Mouse (Mus musculus) small intestine, adult 2 months (tissue): ENCODE data around the gene Cacna1b. TPM values are rescaled to one million over a fixed set of nuclear protein-coding genes. Genes with fewer than 3 reads are reported as not detected.
A peak's percentile ranks its signal among the peaks of the same experiment; 100 is the strongest.

Experiments
- H3K27ac ChIP-seq: fragments of 200-500 bp; 2 replicates; pipeline ENCODE4 v1.5.1; 2012; ENCODE audit warnings: low read depth, low read length, control low read depth, inconsistent platforms; ENCODE audit not compliant: insufficient read depth
- H3K27me3 ChIP-seq: fragments of 200-500 bp; 2 replicates; pipeline ENCODE4 v1.6.1; 2012; ENCODE audit warnings: mild to moderate bottlenecking, moderate library complexity, low read length, inconsistent platforms; ENCODE audit not compliant: control insufficient read depth, insufficient read depth
- H3K36me3 ChIP-seq: fragments of 200-500 bp; 2 replicates; pipeline ENCODE4 v1.6.1; 2012; ENCODE audit warnings: mild to moderate bottlenecking, low read length, control low read depth, inconsistent platforms; ENCODE audit not compliant: control insufficient read depth, insufficient read depth
- H3K4me1 ChIP-seq: fragments of 200-500 bp; 2 replicates; pipeline ENCODE4 v1.6.1; 2012; ENCODE audit warnings: low read length, inconsistent platforms, mixed read lengths; ENCODE audit not compliant: control insufficient read depth, insufficient read depth, insufficient read length
- H3K4me3 ChIP-seq: fragments of 200-500 bp; 2 replicates; pipeline ENCODE4 v1.5.1; 2012; ENCODE audit warnings: low read depth, mild to moderate bottlenecking, control low read depth, inconsistent platforms, low read length, moderate library complexity
- CTCF ChIP-seq: fragments of 200-500 bp; IDR thresholded peaks from 2 replicates; pipeline ENCODE4 v1.5.1; 2012; ENCODE audit warnings: low read depth, mild to moderate bottlenecking, control low read depth, inconsistent platforms, low read length, moderate library complexity, mixed read lengths; ENCODE audit not compliant: insufficient replicate concordance, insufficient read length; ENCODE audit errors: extremely low read depth
- POLR2A ChIP-seq: fragments of 200-500 bp; IDR thresholded peaks from 2 replicates; pipeline ENCODE4 v1.6.1; 2012; ENCODE audit warnings: low read depth, mild to moderate bottlenecking, control low read depth, inconsistent platforms, low read length, moderate library complexity
- WGBS: fragments of 180-500 bp; shearing (Covaris S2); methylation state at CpG from one replicate; pipeline ENCODE4 v1.1.7; 2018; 5-methylcytosine and 5-hydroxymethylcytosine counted together
- polyA plus RNA-seq: library from polyadenylated mRNA; depleted of rRNA; stranded (reverse); fragments of >200 nt; gene quantifications from 2 replicates; pipeline ENCODE4 v1.2.3, GENCODE M21; 2012; rRNA removed

Cacna1b gene
- 3.5 and 4.9 TPM in 2 replicates for polyA plus RNA-seq

DNA sequence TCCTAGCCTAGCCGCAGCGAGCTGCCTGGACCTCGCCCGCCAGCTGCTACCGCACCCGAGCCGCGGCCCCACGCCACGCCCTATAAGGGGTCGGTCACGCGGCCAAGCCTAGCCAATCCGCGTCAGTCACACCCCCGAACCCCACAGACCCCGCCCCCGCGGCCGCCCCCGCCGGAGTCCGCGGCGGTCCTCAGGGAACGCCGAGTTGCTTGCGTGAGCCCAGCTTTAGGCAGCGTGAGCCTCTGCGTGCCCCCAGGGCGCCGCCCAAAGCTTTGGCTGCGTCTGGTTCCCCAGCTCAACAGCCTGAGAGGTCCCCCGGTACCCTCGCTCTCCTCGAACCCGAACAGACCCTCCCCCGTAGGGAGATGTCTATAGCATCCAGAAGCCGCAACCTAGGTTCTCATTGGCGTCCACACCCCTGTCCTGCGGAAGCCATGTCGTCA is at the start of gene Cacna1b:
Cacna1b (minus strand) TSS at position 38 of the 443 bp plus-strand sequence.
- TF ChIP-seq POLR2A (no peak), CTCF (no peak)
- H3K27me3 ChIP-seq = peaks cover 10% of the 10 kb centered on the region
- no peaks in the 10 kb centered on the region for H3K36me3 ChIP-seq
- 2% methylated on average over 42 of the region's 42 CpGs for WGBS
- no peak within 1 kb of the TSS for H3K27ac ChIP-seq
- H3K4me1 ChIP-seq = peaks cover 8% of the 10 kb centered on the region
- H3K4me3 ChIP-seq = peak within 1 kb of the TSS; percentile 62

DNA sequence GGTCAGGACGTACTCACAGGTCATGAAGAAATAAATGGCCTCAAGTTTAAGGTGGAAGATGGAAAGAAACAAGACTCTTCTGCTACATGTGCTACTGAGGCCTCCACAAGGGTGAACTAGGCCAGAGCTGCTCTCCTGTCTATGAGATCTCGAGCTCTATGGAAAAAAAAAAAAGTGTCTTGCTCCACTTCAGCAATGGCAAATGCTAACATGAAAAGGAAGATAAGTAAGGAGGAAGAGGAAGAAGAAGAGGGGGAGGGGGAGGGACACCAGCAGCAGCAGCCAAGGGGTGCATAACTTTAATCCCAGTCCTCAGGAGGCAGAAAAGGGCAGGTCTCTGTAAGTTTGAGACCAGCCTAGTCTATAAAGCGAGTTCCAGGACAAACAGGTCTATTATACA is 46.8 kb upstream of the Cacna1b start:
- WGBS = 73% methylated on average over 3 of the region's 3 CpGs
- H3K27me3 ChIP-seq = no peaks in the 10 kb centered on the region
- TF ChIP-seq POLR2A (no peak), CTCF (no peak)
- peaks cover 54% of the 10 kb centered on the region for H3K36me3 ChIP-seq
- H3K27ac ChIP-seq = no peak overlapping the region
- no peaks in the 10 kb centered on the region for H3K4me1 ChIP-seq
- H3K4me3 ChIP-seq = no peak overlapping the region

DNA sequence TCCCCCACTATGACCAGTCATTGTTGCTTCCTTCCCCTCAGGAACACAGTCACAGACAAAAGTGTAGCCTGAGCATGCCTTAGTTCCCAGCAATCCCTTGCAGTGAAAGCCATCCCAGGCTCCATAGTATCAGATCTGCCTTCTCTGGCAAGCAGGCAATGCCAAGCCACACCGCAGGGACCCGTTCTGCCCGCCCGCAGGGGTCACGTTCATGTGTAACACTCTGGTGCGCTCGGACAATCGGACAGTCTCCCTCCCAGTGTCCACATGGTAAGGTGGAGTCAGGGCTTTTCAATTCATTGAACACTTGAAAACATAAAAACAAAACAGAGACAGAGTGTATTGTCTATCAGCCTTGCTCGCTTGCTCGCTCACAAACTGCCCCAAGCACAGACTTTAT is 44.7 kb upstream of the Cacna1b start:
- 97% methylated on average over 10 of the region's 10 CpGs for WGBS
- no peak overlapping the region for H3K4me3 ChIP-seq
- H3K27me3 ChIP-seq = no peaks in the 10 kb centered on the region
- TF ChIP-seq CTCF (no peak), POLR2A (no peak)
- peaks cover 57% of the 10 kb centered on the region for H3K36me3 ChIP-seq
- no peaks in the 10 kb centered on the region for H3K4me1 ChIP-seq
- no peak overlapping the region for H3K27ac ChIP-seq

DNA sequence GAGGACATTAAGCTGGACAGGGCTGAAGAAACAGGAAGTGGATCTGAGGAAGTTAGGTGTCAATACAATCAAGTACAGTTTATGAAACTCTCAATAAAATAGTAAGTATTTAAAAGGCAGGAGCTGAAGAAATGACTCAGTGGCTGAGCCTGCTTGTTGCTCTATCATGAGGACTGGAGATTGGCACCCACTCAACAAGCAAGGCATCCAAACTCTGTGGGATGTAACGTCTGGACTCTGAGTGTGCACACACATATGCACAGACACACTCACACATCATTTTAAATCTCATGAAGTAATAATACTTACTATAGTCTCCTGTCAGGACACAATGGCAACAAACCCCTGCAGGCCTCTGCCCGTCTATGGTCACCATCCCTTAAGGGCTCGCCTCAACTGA is 44.1 kb upstream of the Cacna1b start:
- TF ChIP-seq CTCF (no peak), POLR2A (no peak)
- no peak overlapping the region for H3K27ac ChIP-seq
- H3K4me1 ChIP-seq = no peaks in the 10 kb centered on the region
- no peaks in the 10 kb centered on the region for H3K27me3 ChIP-seq
- peaks cover 54% of the 10 kb centered on the region for H3K36me3 ChIP-seq
- H3K4me3 ChIP-seq = no peak overlapping the region
- 93% methylated on average over 3 of the region's 3 CpGs for WGBS

DNA sequence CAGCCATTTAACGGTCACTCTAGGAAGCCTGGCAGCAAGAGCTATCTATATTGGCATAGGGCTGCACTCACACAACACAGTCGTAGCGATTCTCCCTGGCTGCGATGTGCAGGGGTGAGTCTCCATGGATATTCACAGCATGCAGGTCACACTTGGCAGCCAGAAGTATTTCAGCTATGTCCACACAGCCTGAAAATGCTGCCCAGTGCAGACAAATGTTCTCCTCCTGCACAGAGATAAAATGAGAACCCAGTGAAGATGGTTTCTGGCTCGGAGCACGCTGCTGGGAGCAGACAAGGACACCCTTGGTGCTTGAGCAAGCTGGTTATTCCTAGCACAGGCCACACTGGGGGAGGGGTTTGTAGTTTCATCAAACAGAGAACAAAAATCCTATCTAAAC is 43.2 kb upstream of the Cacna1b start:
- Histone ChIP-seq H3K27ac (no peak overlapping the region), H3K27me3 (no peaks in the 10 kb centered on the region), H3K36me3 (peaks cover 58% of the 10 kb centered on the region), H3K4me1 (no peaks in the 10 kb centered on the region), H3K4me3 (no peak overlapping the region)
- 85% methylated on average over 6 of the region's 6 CpGs for WGBS
- no peak for TF ChIP-seq POLR2A
- TF ChIP-seq CTCF = no peak

DNA sequence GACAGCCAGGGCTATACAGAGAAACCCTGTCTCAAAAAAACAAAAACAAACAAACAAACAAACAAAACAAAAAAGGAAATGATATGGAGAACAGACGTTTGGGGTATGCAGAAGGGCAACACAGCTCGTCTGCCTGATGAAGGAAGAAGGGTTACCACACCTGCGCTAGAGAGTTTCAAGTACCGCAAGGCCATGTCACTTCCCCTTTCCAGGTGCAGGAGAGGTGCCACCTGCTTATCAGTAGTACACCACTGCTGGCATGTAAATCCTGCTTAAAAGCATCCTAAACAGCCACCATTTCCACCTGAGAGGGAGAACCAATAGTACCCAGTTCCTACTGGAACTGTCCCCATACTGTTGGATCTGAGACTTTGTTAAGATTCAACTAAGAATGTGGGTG is 42.7 kb upstream of the Cacna1b start:
- H3K36me3 ChIP-seq = peaks cover 60% of the 10 kb centered on the region
- H3K27ac ChIP-seq = no peak overlapping the region
- no peak overlapping the region for H3K4me3 ChIP-seq
- H3K27me3 ChIP-seq = no peaks in the 10 kb centered on the region
- no peaks in the 10 kb centered on the region for H3K4me1 ChIP-seq
- no peak for TF ChIP-seq POLR2A
- no peak for TF ChIP-seq CTCF
- 83% methylated on average over 4 of the region's 4 CpGs for WGBS

GRCm38 (mm10) chr2:24796833-24797457 is 34.0 kb upstream of the Cacna1b start:
- H3K36me3 ChIP-seq = peaks cover 61% of the 10 kb centered on the region
- H3K27me3 ChIP-seq = no peaks in the 10 kb centered on the region
- no peak overlapping the region for H3K4me3 ChIP-seq
- TF ChIP-seq POLR2A = no peak
- WGBS = 85% methylated on average over 5 of the region's 5 CpGs
- H3K27ac ChIP-seq = no peak overlapping the region
- H3K4me1 ChIP-seq = no peaks in the 10 kb centered on the region

DNA sequence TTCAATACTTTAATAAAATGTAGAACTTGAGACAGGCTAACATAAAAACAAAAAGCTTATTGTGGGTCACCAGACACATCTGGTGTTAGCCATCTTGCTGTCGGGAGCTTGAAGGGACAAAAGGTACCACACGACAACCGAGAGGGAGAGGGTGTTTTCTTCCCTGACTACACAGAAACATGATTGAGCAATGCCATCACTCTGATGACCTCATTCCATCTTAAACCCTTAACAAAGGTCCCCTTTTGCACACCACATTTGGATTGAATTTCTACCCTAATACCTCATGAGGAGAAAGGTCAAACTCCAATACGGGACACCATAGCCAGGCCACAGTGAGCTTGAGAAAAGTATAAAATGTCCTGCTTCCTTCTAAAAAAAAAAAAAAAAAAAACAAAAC is 24.3 kb upstream of the Cacna1b start:
- Histone ChIP-seq H3K4me3 (no peak overlapping the region), H3K36me3 (peaks cover 19% of the 10 kb centered on the region), H3K27me3 (no peaks in the 10 kb centered on the region), H3K27ac (no peak overlapping the region), H3K4me1 (no peaks in the 10 kb centered on the region)
- WGBS = 65% methylated on average over 4 of the region's 4 CpGs
- no peak for TF ChIP-seq POLR2A
- TF ChIP-seq CTCF = no peak
